22 mouse cellular contexts compared by ENCODE assay signal in genomic region chr9:44525589-44525988, GRCm38 (mm10). TPM values are rescaled to one million over a fixed set of nuclear protein-coding genes. Genes with fewer than 3 reads are reported as not detected.
DNase-seq lines count a peak whose midpoint lies in the region; TF ChIP-seq lines count a peak whose summit lies in the region.
"Had no signal": no experiment of that assay in that cellular context is flagged by ENCODE, and none has a peak within 500 bp of the region (broad histone marks: within the 10 kb centered on the region; RNA-seq: fewer than 3 reads in every experiment).

No protein-coding gene starts in this region.

- TF ChIP-seq POLR2A in small intestine, adult 2 months (IDR thresholded peaks at IDR 0.05; ENCODE audit: low read depth, low read length) = no peak
- TF ChIP-seq POLR2A in lung, adult 2 months (IDR thresholded peaks at IDR 0.05; ENCODE audit: borderline replicate concordance, extremely low read depth, low read depth, low read length) = no peak

- no peaks in the 10 kb centered on the region for H3K36me3 ChIP-seq in small intestine, adult 2 months (ENCODE audit: control insufficient read depth, insufficient read depth, low read length)
- H3K36me3 ChIP-seq: embryonic facial prominence, embryonic 15.5 days; forebrain, embryonic 10.5 days; heart, embryonic 15.5 days; hindbrain, embryonic 13.5 days had no signal

- no peak for TF ChIP-seq CTCF in small intestine, adult 2 months (IDR thresholded peaks at IDR 0.05; ENCODE audit: extremely low read depth, insufficient read length, insufficient replicate concordance, low read depth, low read length)
- TF ChIP-seq CTCF in lung, adult 2 months (IDR thresholded peaks at IDR 0.05; ENCODE audit: insufficient read depth, low read length) = no peak

- peak overlapping the region; percentile 14 for H3K4me3 ChIP-seq in small intestine, adult 2 months (ENCODE audit: low read depth, low read length)
- no peak overlapping the region for H3K4me3 ChIP-seq in lung, adult 2 months (replicated peaks; ENCODE audit: extremely low read depth, low read depth, low read length)
- H3K4me3 ChIP-seq: embryonic facial prominence, embryonic 15.5 days; erythroblast, embryonic 14.5 days; forebrain, embryonic 10.5 days; gastrocnemius, adult 2 months; heart, embryonic 15.5 days; hindbrain, embryonic 13.5 days had no signal

- no peaks in the 10 kb centered on the region for H3K4me1 ChIP-seq in small intestine, adult 2 months (ENCODE audit: control insufficient read depth, insufficient read depth, insufficient read length, low read length)
- no peaks in the 10 kb centered on the region for H3K4me1 ChIP-seq in lung, adult 2 months (ENCODE audit: control insufficient read depth, insufficient read depth, low read length)
- H3K4me1 ChIP-seq: embryonic facial prominence, embryonic 15.5 days; forebrain, embryonic 10.5 days; heart, embryonic 15.5 days had no signal

- 80% methylated on average over 8 of the region's 8 CpGs for WGBS in small intestine, adult 2 months
- WGBS in lung, adult 2 months = 85% methylated on average over 8 of the region's 8 CpGs

- DNase-seq in heart, adult 11 months = peak; percentile 85
- DNase-seq in heart, adult 9 months (ENCODE audit: low spot score in 2 of 2) = no peak
- DNase-seq in thymus, postnatal 4 days = peak; percentile 37
- no peak for DNase-seq in thymus, postnatal 0 days (ENCODE audit: low spot score)
- no peak for DNase-seq in embryo, embryonic 9.5 days (ENCODE audit: extremely low spot score)
- no peak for DNase-seq in lung, adult 2 months
- DNase-seq: adrenal gland, postnatal 25 days; cerebellum, adult 2 months; cerebellum, postnatal 10 days; gastrocnemius, adult 2 months; gastrocnemius, postnatal 25 days; heart, adult 18-20 months; heart, postnatal 14 days had no signal

- no peaks in the 10 kb centered on the region for H3K27me3 ChIP-seq in small intestine, adult 2 months (ENCODE audit: control insufficient read depth, insufficient read depth, low read length)
- H3K27me3 ChIP-seq: embryonic facial prominence, embryonic 15.5 days; heart, embryonic 15.5 days; hindbrain, embryonic 13.5 days had no signal

- H3K27ac ChIP-seq in small intestine, adult 2 months (ENCODE audit: insufficient read depth, low read depth, low read length) = no peak overlapping the region
- H3K27ac ChIP-seq: embryonic facial prominence, embryonic 15.5 days; forebrain, embryonic 10.5 days; gastrocnemius, adult 2 months; heart, embryonic 15.5 days; hindbrain, embryonic 13.5 days; hindbrain, postnatal 0 days had no signal

RNA-seq across cellular contexts. Expression of gene Cxcr5, which starts 36.1 kb away (rescaled TPM):
- polyA plus RNA-seq in thymus, postnatal 0 days (2015; fragmentation: Nextera tagmentation; extraction: Ambion mirVana) = 1.4 and 1.5 TPM in 2 replicates
- 2.0 and 5.7 TPM in 2 replicates for polyA plus RNA-seq in small intestine, adult 2 months (2012; rRNA removed)
- 6.0 TPM in 2 replicates for polyA plus RNA-seq in lung, adult 2 months (2012; rRNA removed)
- polyA plus RNA-seq: erythroblast, embryonic 14.5 days; forebrain, embryonic 14.5 days; hindbrain, postnatal 0 days; Patski had no signal

RNA-seq across cellular contexts. Expression of gene Bcl9l, which starts 43.0 kb away (rescaled TPM):
- polyA plus RNA-seq in thymus, postnatal 0 days (2015; fragmentation: Nextera tagmentation; extraction: Ambion mirVana) = 3.2 and 4.4 TPM in 2 replicates
- polyA plus RNA-seq in small intestine, adult 2 months (2012; rRNA removed) = 21.8 and 28.1 TPM in 2 replicates
- polyA plus RNA-seq in lung, adult 2 months (2012; rRNA removed) = 69.0 and 70.7 TPM in 2 replicates

Comparison
In these comparisons a context has a peak if more than half of its experiments do, and no peak if none do; other contexts are left out.
1. DNase-seq: peak in heart, adult 11 months (single experiment) and thymus, postnatal 4 days (single experiment); none in heart, adult 9 months (0 of 2), thymus, postnatal 0 days (single experiment), embryo, embryonic 9.5 days (single experiment) and lung, adult 2 months (single experiment).